Mouse (Mus musculus) urinary bladder, adult 2 months (tissue): ENCODE measurements around the gene Nat9. TPM values are rescaled to one million over a fixed set of nuclear protein-coding genes. Genes with fewer than 3 reads are reported as not detected.

ENCODE experiments used
- DNase-seq: peaks from one replicate; pipeline ENCODE4 v3.0.0; 2022; ENCODE audit warnings: low spot score
- polyA plus RNA-seq: library from polyadenylated mRNA; depleted of rRNA; stranded (reverse); fragments of >200 nt; gene quantifications from 2 replicates; pipeline ENCODE4 v1.2.3, GENCODE M21; 2012

Nat9 gene
- polyA plus RNA-seq, 1 experiment = 27.5 TPM

DNA sequence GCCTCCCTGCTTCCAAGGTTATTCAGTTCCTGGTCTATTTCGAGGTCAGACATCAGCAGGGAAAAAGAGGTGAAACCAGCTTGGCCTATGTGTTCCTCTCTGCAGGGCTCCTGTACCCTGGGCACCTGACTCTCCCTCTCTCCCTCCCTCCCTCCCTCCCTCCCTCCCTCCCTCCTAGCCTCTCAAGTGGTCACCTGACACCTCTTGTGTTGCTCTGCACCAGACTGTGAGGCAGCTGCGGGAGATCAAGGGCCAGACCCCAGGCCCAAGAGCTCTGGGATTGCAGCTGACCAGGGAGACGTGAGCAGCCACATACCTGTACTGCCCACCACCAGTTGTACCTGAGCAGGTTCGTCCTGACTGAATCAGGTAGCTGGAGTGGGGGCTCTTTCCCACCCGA is 27.5 kb upstream of the Nat9 start:
- DNase-seq = no peak

- no peak for DNase-seq
Observed at GRCm38 (mm10) chr11:115212116-115212515, 24.5 kb upstream of the Nat9 start.

GRCm38 (mm10) chr11:115209958-115210357 is 22.3 kb upstream of the Nat9 start:
- DNase-seq = no peak

- DNase-seq = no peak
Observed at GRCm38 (mm10) chr11:115208776-115209732, 21.4 kb upstream of the Nat9 start.

- DNase-seq = no peak
Observed at GRCm38 (mm10) chr11:115208126-115208525, 20.5 kb upstream of the Nat9 start.

DNA sequence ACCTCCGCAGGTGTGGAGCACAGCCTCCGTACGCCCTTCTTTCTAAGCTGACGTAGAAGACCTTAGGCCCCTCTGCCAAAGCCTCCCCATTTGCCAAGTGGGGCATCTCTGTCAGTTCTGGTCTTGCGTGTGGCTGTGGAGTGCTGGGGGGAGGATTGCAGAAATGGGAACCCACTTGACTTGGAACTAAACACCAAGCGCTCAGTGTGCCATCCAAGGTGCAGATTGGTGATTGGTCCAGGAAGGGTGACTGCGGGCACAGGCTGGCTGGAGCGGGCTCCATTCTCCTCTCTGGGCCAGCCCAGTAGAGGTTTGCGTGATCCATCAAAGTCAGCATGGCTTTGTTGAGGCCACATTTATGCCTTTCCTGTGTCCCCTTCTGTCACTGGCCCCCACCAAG is 15.1 kb upstream of the Nat9 start:
- DNase-seq = no peak

DNA sequence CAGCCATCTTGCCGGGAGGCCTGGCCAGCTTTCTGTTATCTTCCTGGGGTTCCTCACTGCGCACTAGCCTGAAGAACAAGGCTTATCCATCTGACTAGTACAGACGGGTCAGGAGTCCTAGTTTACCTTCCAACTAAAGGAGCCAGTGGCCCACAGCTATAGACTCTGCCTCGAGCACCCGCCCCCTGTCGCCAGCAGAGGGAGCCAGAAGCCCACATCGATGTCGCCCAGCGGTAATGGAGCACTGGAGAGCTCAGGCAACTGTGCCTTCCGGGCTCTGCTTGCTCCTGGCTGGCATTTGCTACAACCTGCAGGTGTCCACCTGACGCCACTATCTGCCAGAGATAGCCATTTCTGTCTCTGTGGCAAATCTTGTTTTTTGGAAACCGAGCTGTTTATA is 14.7 kb upstream of the Nat9 start:
- DNase-seq = peak; percentile 62

- no peak for DNase-seq
Observed at GRCm38 (mm10) chr11:115200520-115200919, 12.9 kb upstream of the Nat9 start.

GRCm38 (mm10) chr11:115198932-115199384 is 11.3 kb upstream of the Nat9 start:
- DNase-seq = no peak

- DNase-seq = no peak
Observed at GRCm38 (mm10) chr11:115197558-115197957, 9.9 kb upstream of the Nat9 start.

DNA sequence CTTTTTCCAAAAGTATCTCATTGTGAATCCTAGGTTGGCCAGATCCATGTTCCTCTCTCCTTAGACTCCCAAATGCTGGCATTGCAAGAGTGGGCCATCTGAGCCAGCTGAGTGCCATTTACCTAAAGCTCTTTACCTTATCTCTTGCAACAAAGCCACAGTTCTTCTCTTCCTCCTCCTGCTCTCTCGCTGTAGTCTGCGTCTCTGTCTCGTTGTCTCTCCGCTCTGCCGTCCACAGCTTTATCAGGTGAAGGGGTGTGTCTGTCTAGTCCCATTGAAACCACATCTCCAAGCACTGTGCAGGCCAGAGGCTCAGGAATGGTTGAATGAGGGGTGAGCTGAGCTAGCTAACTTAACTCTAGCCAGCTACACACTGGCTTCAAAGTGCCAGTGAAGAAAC is 8.3 kb upstream of the Nat9 start:
- no peak for DNase-seq

- DNase-seq = no peak
Observed at GRCm38 (mm10) chr11:115194693-115195092, 7.0 kb upstream of the Nat9 start.

GRCm38 (mm10) chr11:115192180-115192579 is 4.5 kb upstream of the Nat9 start:
- no peak for DNase-seq

DNA sequence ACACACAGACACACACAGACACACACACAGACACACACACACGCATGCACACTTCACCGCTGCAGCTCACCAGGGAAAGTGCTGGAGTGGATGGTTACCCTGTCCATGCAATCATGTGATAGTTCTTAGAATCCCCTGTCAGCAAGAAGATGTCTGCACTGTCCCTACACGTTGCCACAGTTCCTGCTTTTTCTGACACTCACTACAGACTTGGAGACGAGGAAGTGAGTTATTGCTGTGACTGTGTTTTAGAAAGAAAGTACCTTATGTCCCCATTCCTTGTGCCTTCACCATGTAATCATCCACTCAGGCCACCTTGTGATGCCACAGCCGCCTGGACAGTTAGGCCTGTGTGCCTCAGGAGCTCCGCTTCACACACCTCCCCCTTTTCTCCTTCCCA is 1.6 kb upstream of the Nat9 start:
- DNase-seq = no peak

- no peak for DNase-seq
Observed at GRCm38 (mm10) chr11:115188539-115189231, 1.0 kb upstream of the Nat9 start.

DNA sequence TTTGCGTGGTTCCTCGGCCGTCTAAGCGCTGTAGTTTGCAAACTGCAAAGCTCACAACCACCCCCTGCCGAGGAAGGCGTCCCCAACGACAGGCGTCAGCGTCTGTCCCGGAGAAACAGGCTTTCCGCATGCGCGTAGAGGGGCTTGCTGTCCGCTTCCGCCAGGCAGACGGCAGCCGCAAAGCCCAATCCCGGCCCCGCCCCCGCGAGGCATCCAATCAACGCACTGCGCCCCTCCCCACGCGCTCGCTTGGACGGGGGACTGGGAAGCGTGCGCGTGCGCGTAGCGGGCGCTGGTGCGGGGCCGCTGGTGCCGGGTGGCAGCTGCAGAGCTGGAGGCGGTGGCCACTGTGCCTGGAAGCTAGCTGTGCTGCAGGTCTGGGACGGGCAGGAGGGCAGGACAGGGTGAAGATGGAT is 427 bp downstream of the Nat9 start, which contains the start of gene Tmem104:
TSS of gene Tmem104 (plus strand) at position 264 of the 416 bp plus-strand sequence.
- DNase-seq = peak; percentile 98

DNA sequence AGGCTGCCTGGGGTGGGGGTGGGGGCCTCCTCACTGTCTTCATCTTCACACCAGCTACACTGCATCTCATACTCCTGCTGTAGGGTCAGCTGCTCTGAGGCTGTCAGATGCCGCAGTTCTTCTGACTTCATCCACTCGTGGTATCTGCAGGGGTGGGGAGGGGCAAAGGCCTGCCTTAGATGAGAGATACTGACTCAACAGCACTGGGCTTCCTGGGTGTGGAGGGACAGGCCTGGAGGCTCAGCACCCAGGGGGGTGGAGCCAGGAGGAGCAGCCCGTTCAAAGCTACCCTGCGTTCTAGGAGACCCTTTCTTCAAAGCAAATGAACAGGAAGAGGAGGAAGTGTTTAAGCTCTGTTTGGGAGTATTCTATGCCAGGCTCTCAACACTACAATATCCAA is 2.7 kb downstream of the Nat9 start:
- DNase-seq = no peak

DNA sequence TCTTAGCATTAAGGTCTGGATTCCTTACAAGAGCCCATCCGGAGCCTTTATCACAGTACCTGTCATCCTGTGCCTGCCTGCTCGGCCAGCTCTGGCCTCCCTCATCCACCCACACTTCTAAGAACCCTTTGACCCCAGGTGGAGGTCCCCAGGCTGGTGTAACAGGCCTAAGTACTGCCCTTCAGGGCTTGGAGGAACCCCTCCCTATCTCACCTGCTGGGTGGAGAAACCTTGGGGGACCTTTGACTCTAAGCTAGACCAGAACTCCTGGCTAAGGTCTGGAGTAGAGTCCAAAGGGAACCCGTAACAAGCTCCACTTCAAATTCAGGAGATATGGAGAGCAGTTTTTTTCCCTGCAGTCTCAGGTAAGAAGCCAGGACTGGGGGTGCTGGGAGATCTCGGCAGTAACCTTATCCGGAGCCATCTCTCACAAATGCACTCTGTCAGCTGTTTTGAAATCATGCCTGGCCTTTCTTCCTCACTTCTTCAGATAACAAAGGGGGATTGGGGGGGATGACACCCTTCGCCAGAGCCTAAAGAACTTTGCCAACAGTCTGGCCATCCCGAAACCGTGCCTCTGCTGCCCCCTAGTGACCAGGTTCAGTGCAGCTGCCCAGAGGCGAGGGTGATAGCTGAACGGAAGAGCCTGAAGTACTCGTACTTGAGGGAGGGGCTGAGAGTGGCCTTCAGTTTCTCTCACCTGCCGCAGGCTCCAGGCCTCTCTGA is 5.6 kb downstream of the Nat9 start:
- DNase-seq = peak; percentile 82

DNA sequence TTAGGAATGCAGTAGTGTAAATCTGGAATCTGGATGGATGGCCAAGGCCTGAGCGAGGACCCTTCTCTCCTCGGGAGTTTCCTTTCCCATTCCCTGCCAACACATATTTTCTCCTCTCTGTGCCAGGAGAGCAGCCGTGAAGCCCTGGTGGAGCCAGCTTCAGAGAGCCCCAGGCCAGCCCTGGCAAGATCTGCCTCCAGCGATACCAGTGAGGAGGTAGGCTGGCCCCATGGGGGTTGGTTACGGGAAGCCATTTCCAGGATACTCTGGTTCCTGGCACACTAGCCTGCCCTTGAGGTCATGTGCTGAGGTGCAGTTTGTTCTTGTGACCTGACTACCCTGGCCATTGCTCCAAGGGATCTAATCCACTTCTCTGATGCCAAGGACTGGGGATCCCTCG is 7.8 kb downstream of the Nat9 start:
- DNase-seq = no peak

DNA sequence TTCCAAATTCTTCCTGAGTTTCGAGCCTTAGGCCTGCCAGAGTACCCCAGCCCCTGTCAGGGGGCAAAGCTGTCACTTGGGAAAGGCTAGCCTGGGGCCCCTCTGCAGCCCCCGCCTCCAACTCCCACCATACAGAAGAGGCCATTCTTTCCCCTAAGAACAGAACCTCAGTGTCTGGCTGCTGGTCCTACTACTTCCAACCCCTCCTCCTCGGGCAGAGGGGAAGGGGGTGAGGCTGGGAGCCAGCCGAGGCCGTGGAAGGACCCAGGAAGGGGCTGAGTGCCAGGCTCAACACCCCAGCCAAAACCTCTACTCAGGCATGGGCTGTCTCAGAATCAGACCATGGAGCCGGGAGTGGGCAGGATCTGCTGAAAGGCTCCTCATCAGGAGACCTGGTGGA is 8.5 kb downstream of the Nat9 start:
- DNase-seq = no peak

GRCm38 (mm10) chr11:115178766-115179165 is 8.9 kb downstream of the Nat9 start:
- no peak for DNase-seq

DNA sequence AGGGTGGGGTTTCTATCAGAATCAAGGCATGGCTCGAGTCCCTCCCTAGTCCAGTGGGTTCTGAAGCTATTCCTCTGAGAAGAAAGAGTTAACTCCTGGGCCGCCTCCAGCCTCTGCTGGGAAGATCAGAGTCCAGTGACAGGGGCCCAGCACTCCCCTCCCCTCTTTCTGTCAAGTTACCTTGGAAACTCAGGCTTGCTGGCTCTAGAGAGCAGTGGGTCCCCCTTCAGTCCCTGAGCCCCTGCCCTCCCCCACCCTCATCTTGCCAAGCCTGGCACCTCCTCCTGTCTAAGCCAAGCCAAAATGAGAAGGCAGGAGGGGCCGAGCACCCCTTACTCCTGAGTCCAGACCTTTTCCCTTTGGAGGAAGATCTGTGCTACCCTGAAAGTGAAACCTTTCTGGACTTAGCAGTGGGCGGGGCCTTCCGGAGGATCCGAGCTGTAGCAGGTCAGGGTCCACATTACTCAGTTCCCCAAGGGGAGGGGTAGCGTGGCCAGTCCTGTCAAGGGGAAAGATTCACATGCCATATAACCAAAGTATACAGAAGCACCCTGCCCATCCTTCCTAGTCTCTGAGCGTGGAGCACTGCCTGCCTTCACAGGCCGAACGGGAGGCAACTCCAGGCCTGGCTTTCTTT is 10.0 kb downstream of the Nat9 start:
- DNase-seq = no peak
